Mouse (Mus musculus) CD8-positive naive resting alpha-beta T cell, adult 2 months (primary cell): ENCODE measurements around the gene 4933427D14Rik.

Source experiments
- DNase-seq, 2 experiments: peaks; one replicate each; pipeline ENCODE4 v3.0.0; 2022; ENCODE audit warnings: low read depth in 2 of 2, low spot score in 2 of 2

4933427D14Rik gene

DNA sequence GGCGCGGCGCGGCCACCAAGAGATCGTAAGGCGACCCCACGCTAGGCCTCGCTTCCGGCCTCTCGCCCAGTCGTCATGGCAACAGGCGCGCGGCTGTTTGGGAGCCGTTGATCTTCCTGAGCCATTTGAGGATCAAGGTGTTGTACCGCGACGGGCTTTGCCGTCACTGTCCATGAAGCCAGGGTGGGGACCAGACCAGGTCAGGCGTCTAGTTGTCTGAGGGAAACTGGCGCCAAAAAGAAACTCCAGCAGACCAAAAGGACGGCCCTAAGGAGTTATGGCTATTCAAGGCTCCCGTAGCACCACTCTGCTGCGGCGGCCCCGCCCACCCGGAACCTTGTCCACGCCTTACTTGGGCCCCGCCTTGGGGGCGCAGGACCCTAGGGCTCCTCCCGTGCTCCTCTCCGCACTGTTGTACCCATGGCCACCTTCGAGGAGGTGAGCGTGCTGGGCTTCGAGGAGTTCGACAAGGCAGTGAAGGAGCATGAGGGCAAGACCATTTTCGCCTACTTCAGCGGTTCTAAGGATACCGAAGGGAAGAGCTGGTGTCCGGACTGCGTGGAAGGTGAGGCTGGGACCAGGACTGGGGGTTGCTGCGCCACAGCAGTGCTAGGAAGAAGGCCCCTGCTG lies at the start of gene 4933427D14Rik, which contains the start of gene Txndc17:
TSS of gene 4933427D14Rik (minus strand) at position 256 of the 630 bp plus-strand sequence.
TSS of gene Txndc17 (plus strand) at position 344 of the 630 bp plus-strand sequence.
- peak; percentile 59 to 74 for DNase-seq

- no peak for DNase-seq
These were observed 49.2 kb upstream of the 4933427D14Rik start for GRCm38 (mm10) chr11:72256441-72256840.

GRCm38 (mm10) chr11:72255629-72256028 lies 48.4 kb upstream of the 4933427D14Rik start:
- no peak for DNase-seq

DNA sequence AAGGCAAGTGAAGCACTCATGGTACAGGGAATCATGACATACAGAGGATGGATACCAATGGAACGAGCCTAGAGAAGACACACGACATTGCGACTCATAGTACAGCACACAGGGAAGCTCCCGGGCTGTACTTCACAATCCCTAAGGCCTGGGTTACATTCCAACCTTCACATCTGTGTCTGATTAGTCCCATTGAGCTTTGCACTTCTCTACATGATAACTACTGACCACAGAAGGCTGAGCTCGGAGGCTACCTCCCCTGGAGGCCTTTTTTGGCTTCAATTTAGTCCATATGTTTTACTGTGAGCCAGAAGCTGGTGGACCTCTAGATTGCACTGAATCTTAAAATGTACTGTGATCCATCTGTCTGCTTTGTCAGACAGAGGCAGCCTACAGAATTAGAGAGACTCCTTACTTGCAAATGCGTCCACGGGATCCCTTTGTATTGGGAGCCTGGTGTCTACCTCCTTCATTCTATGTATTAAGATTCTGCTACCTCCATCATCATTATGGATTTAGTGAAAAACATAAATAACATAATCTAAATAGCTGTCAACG lies 38.0 kb upstream of the 4933427D14Rik start:
- no peak for DNase-seq

DNA sequence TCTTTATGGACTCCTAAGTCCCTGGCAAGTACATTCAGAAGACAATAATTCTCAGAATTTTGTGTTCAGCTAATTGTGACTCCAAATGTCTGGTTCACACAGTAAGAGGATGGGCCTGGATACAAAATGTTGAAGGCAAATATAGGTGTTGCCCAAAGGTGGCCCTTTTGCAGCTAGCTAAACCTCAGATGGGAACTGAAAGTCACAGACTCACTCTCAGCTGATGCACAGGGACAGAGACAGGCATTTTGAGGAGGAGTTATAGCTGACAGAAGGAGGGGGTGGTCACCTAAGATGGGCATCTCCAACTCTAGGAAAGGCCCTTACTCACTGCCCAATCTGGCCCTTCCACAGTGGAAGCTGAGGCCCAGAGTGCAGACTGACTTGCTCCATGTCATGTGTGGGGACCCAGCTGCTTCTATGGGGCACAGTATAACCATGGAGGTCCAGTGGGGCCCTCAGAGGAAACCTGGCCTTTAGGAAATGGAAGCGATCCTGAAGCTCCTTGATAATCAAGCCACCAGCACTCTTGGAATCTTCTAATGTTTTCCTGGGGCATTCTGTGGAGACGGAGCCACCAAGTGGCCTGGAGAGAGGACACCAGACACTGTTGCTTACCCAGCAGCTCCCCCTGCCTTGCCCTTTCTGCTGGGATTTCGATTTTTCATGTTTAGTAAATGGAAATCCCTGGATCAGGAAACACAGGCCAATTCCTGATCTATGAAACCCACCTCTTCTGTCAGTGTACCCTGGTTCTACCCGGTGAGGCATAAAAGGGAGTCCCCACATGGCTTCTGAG lies 33.0 kb upstream of the 4933427D14Rik start:
- no peak for DNase-seq

DNA sequence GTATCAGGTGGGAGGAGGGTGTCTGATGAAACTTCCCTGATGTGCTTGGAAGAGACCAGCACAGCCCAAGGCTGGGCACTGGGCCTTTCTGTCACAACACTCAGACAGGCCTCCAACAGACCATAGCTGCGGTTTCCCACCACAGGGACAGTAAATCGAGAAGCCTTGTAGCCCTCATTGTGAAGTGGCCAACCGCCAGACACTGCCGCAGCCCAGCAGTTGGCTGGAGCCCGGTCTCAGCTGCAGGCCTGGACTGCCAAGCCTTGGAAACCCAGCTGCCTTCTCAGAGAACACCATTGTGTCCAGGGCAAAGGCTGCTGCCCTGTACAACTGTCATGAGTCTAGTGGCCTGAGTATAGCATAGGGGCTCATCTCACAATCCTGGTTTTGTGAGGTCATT lies 26.8 kb upstream of the 4933427D14Rik start:
- no peak for DNase-seq

DNA sequence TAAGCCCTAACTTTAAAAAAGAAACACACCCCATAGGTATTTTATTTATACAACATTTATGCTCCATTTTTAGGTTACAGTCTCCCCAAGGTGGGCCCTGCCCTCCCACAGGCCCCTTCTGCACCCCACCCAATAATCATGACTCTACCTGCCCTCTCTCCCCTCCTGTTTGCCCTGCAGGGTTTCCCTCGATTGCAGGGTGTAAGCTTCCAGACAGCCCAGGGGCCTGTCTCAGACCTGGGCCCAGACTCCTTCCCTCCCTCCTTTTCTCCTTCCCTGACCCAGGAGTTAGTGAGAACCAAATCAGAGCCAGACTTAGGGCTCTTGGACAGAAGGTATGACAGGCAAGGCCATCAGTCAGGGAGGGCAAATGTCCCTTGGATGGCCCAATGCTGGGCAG lies 25.7 kb upstream of the 4933427D14Rik start:
- DNase-seq: no peak

- DNase-seq: no peak
These were observed 24.8 kb upstream of the 4933427D14Rik start for GRCm38 (mm10) chr11:72232068-72232467.

DNA sequence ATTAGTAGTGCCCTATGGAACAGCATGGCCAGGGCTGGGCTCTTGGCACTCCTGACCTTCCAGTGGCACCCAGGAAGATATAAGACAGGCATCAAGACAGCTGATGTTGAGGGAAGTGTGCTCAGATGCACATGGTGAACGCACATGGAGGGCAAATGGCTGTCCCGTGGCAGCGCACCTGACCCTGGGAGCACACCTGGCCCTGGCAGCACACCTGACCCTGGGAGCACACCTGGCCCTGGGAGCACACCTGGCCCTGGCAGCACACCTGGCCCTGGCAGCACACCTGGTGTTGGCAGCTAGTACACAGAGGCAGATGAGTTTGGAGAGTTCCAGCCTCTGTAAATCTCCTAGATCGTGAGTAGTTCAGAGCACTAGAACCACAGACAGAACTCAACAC lies 21.3 kb upstream of the 4933427D14Rik start:
- DNase-seq: no peak

DNA sequence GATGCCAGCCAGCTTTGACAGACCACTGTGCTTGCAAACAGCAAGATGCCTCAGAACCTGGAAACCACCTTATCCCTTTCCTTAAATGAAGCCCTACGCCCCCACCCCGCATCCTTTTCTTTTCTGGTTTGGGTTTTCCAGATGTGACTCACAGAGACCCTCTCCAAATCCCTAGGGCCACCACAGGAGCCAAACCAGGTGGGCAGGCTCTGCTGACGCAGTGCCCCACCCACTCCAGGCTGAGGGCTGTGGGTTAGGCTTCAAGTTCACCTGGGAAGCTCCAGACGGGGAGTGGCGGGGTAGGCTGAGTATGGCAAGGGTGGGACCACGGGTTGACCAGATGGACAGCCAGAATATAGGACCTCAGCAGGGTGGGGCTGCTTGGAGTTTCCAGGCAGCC lies 19.6 kb upstream of the 4933427D14Rik start:
- DNase-seq: no peak

- no peak for DNase-seq
These were observed 18.9 kb upstream of the 4933427D14Rik start for GRCm38 (mm10) chr11:72226020-72226791.

- DNase-seq: peak; percentile 49 to 63
These were observed 17.6 kb upstream of the 4933427D14Rik start for GRCm38 (mm10) chr11:72224865-72225264.

GRCm38 (mm10) chr11:72223414-72223813 lies 16.2 kb upstream of the 4933427D14Rik start:
- no peak for DNase-seq

- DNase-seq: peak; percentile 69 to 74
These were observed 14.0 kb upstream of the 4933427D14Rik start for GRCm38 (mm10) chr11:72221278-72221677.

DNA sequence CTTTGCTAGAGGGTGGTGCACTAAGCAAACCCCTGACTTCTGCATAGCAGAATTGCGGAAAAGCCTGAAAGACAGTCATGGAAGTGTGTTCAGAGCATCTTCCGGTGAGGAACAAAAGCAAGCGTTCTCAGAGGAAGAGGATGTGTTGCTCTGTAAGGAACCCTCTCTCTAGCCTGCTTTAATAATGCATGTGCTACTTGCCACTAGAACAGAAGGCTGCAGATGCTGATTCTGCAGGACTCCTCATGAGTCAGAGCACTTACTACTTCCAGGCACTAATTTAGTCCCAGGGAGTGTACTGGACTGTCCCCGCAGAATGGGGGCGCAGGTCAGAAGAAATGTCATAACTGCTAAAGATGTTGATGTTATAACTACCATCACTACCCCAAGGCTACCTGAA lies 9.9 kb upstream of the 4933427D14Rik start:
- no peak for DNase-seq

- peak in 1 of 2 experiments; percentile 67 for DNase-seq
These were observed 8.1 kb upstream of the 4933427D14Rik start, which contains the start of gene Med31 for GRCm38 (mm10) chr11:72215410-72215797. Gene Med31, minus strand, starts transcription at chr11:72215592.

- DNase-seq: peak; percentile 85 to 89
These were observed 7.5 kb upstream of the 4933427D14Rik start for GRCm38 (mm10) chr11:72214591-72215409.

GRCm38 (mm10) chr11:72207834-72208377 lies 647 bp upstream of the 4933427D14Rik start:
- DNase-seq: no peak

DNA sequence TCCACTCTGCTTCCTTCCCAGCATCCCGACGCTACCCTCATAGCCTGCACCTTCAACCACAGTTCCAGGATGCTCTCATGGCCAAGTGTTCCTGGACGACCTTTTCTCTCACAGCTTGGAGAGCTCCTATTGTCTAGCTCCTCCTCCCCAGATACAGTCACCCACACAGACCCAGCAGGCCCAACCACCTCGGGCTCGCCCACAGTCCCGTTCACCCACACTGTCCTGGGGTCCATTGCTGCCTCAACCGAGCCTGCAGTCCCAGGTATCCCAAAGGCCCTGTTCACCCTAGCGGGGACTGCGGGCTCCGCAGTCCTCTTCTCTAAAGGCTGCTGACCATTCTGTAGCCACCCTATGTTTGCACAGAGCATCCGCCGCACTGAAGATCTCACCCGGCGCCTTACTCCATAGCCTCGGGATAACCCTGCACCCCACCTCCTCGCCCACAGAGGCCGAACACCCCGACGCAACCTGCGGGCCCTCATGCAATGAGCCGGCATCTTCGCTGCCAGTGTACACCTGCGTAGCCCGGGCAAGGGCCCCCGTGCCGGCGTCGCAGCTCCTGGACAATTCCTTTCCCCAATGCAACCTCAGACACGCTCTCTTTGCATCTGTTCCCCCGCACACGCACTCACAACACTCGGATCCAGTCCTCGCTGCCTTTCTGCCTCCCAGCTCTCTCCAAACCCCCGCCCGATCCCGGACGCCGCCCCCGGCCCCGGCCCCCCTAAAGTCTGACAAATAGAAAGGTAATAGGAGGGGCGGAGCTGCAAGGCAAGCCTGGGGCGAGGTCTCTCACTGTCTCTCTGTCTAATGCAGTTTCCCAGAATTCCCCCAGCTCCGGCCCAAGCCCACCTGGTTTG lies 687 bp downstream of the 4933427D14Rik start, which contains the start of gene Gm43951:
TSS of gene Gm43951 (minus strand) at position 500 of the 863 bp plus-strand sequence.
- peak in 1 of 2 experiments; percentile 8 for DNase-seq
